Mouse (Mus musculus) kidney, postnatal 10 days (tissue): ENCODE measurements at regions not wholly inside any gene's neighbourhood (a gene's known extent, or its start where the extent isn't known, plus 50 kb on each side); places are given as distances from the start of the nearest gene placed in this dataset.
A peak's percentile ranks its signal among the peaks of the same experiment; 100 is the strongest.

Source experiments
- DNase-seq: peaks from one replicate; pipeline ENCODE4 v3.0.0; 2021; ENCODE audit warnings: mixed read lengths

DNA sequence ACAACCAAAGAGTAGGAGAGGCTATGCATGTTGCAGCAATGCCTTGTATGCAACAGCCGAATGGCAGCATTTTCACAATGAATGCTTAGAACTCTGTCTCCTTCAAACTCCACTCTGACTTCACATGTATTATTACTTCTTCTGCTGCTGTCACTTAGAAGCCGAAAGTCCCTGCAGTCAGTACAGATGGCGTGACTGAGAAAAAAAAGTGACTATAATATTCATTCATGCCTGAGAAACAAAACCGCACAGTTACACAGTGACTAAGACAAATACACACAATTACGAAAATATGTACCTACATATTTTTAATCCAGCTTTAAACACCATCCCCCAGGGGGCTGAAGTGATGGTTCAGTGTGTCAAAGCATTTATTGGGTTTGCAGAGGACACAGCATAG is 154.8 kb upstream of the Pitx2 start:
- DNase-seq = no peak

DNA sequence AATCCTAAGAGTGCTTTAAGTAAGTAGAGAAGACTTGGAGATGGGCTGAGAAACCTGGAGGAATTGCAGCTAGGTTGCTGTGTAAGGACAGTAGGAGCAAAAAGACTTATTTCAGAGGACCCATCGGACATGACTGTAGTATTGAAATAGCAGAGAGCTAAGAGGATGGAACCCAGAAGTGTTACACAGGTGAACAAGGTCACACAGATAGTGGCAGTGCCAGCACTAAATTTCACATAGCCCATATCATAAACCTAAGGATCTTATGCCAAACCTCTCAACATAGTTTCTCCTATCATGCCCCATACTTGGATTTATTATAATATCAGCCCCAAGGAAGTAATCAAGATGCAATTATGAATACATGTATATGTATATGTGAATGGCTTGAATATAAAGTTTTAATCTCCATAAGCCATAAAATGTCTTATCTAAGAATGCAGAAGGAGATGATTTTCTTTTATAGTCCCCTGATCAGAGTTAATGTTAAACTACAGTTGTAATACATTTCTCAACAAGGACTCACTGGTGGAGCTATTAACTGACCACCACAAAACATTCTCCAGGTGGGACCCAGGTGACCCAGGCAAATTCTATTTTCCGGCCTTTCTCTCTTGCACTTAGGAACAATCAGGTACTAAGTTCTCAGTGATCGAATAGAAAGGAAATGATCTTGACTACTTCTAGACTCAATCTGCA is 149.6 kb upstream of the Pitx2 start:
- DNase-seq = no peak

GRCm38 (mm10) chr3:129065457-129066364 is 134.0 kb upstream of the Pitx2 start:
- peak; percentile 25 for DNase-seq

- DNase-seq = no peak
Observed at GRCm38 (mm10) chr3:129069676-129070075, 130.0 kb upstream of the Pitx2 start.

GRCm38 (mm10) chr3:129070521-129070933 is 129.2 kb upstream of the Pitx2 start:
- no peak for DNase-seq

- no peak for DNase-seq
Observed at GRCm38 (mm10) chr3:129071002-129071401, 128.7 kb upstream of the Pitx2 start.

GRCm38 (mm10) chr3:129076396-129076795 is 123.3 kb upstream of the Pitx2 start:
- no peak for DNase-seq

DNA sequence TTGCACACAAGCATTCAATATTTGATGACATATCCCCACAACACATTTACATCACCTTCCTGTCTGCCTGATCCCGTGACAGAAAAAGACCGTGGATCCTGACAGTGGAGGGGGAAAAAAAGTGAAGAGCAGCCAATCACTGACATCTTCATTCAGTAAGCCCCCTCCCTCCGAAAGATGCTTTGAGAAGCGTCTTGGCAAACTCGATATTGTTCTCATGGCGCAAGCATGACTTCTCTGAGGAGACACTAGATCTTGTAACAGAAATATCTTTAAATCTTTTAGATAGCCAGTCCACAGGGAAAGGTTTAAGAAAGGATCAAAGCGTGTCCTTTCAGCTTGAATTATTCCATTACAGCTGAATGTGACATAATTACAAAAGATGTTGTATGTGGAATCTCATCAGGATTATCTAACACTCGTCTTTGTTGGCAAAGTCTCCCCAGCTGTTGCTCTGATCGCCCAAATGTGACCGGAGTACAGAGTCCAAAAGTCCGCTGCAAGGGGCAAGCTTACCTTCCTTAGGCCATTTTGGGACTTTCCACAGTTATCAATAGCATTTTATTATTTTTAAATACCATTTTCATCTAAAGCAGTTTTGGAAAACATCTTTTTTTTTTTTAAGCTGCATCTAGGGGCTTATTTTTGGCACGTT is 95.8 kb upstream of the Pitx2 start:
- no peak for DNase-seq

- no peak for DNase-seq
Observed at GRCm38 (mm10) chr3:129104811-129105210, 94.9 kb upstream of the Pitx2 start.

DNA sequence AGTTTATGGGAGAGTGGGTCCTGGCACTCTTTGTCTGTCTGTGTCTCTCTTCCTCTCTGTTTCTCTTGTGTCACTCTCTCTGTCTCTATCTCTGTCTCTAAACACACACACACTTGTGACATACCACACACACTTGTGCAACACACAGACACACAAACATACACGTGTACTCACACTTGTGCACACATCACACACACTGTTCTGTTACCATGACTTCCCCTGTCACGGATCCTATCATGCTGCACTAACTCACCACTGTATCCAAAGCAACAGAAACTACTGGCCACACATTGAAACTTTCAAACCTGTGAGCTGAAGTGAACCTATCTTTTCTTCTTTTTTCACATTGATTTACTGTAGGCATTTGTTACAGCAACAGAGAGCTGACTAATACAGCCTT is 93.5 kb upstream of the Pitx2 start:
- no peak for DNase-seq

- no peak for DNase-seq
Observed at GRCm38 (mm10) chr3:129130521-129130920, 69.2 kb upstream of the Pitx2 start.

GRCm38 (mm10) chr3:129131140-129131539 is 68.5 kb upstream of the Pitx2 start:
- no peak for DNase-seq

DNA sequence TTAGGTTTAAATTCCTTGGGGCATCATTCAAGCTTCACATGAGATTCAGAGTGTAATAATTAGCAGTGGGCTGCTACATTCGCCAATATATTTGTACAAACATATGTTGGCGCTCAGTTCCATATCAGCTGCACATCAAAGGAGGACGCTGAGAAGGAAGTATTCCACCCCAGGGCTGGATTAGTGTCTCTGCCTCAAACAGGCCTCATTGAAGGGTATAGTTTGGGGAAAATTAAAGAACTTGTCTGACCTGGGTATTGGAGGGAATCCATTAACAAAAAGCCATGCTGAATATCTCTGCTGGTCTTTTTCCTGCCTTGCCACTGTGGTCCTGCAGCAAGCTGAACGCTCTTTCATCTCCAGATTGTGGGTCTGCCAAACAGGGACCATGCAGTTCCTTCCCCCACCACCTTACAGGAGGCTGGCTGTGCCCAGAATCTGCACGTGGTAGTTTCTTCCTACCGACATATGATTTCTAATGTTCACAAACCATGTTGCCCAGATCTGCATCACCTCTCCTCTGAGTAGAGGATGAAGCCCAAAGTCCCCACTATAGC is 67.7 kb upstream of the Pitx2 start:
- DNase-seq = no peak
